ENCODE assay signal across 23 mouse cellular contexts in genomic region chrX:140891796-140892195, GRCm38 (mm10). TPM values are rescaled to one million over a fixed set of nuclear protein-coding genes. Genes with fewer than 3 reads are reported as not detected.
DNase-seq lines count a peak whose midpoint lies in the region; ATAC-seq and TF ChIP-seq lines count a peak whose summit lies in the region.
"Had no signal": no experiment of that assay in that cellular context is flagged by ENCODE, and none has a peak within 500 bp of the region (broad histone marks: within the 10 kb centered on the region; RNA-seq: fewer than 3 reads in every experiment).

No protein-coding gene starts in this region.

- H3K36me3 ChIP-seq in stomach, postnatal 0 days (ENCODE audit: control insufficient read depth, insufficient read depth, low read length) = no peaks in the 10 kb centered on the region
- H3K36me3 ChIP-seq: embryonic facial prominence, embryonic 10.5 days; heart, embryonic 12.5 days; hindbrain, embryonic 10.5 days had no signal

- no peak overlapping the region for H3K4me3 ChIP-seq in stomach, postnatal 0 days (ENCODE audit: low read depth, low read length)
- H3K4me3 ChIP-seq: embryonic facial prominence, embryonic 10.5 days; gastrocnemius, adult 2 months; heart, embryonic 12.5 days; hindbrain, embryonic 10.5 days had no signal

- TF ChIP-seq EP300 in stomach, postnatal 0 days (optimal IDR thresholded peaks at IDR 0.05) = no peak

- no peaks in the 10 kb centered on the region for H3K4me1 ChIP-seq in stomach, postnatal 0 days (replicated peaks; ENCODE audit: control insufficient read depth, insufficient read depth)
- H3K4me1 ChIP-seq: embryonic facial prominence, embryonic 10.5 days; heart, embryonic 12.5 days; hindbrain, embryonic 10.5 days had no signal

- TF ChIP-seq CTCF in stomach, postnatal 0 days (IDR thresholded peaks at IDR 0.05; ENCODE audit: low read depth) = no peak

- ATAC-seq in stomach, postnatal 0 days (ENCODE audit: low FRiP score, low TSS enrichment) = no peak; the same call in 1 of the 2 replicates
- ATAC-seq: forebrain, embryonic 14.5 days had no signal

- H3K27me3 ChIP-seq in stomach, postnatal 0 days (ENCODE audit: control insufficient read depth, insufficient read depth, low read length) = no peaks in the 10 kb centered on the region
- H3K27me3 ChIP-seq: heart, embryonic 12.5 days had no signal

- no peaks in the 10 kb centered on the region for H3K9me3 ChIP-seq in stomach, postnatal 0 days (ENCODE audit: control insufficient read depth, low read length)
- H3K9me3 ChIP-seq: embryonic facial prominence, embryonic 10.5 days; heart, embryonic 12.5 days; hindbrain, embryonic 10.5 days had no signal

- intact Hi-C loops in left cerebral cortex, postnatal 14 days (cut with DNase I) = no loop called here
- intact Hi-C loops in left cerebral cortex, postnatal 4 days (cut with DNase I) = no loop called here
- intact Hi-C loops in left cerebral cortex, postnatal 36 days (cut with DNase I) = no loop called here

- no peak overlapping the region for H3K4me2 ChIP-seq in stomach, postnatal 0 days (replicated peaks; ENCODE audit: low read depth)
- H3K4me2 ChIP-seq: heart, embryonic 12.5 days; hindbrain, embryonic 14.5 days had no signal

- DNase-seq in left cerebral cortex, postnatal 14 days (ENCODE audit: low spot score in 2 of 2) = peak; percentile 5 to 30
- no peak for DNase-seq in left cerebral cortex, postnatal 4 days
- peak; percentile 16 to 33 for DNase-seq in frontal cortex, adult 2 months (ENCODE audit: extremely low spot score in 1 of 2, low spot score in 1 of 2)
- DNase-seq in left cerebral cortex, postnatal 36 days (ENCODE audit: low spot score in 2 of 2) = peak; percentile 5 to 10
- DNase-seq in stomach, postnatal 0 days (ENCODE audit: low spot score) = no peak
- no peak for DNase-seq in neural tube, embryonic 10.5 days (ENCODE audit: extremely low spot score, low spot score)
- no peak for DNase-seq in cerebellum, adult 11-12 months
- DNase-seq: adrenal gland, adult 2 months; adrenal gland, postnatal 25 days; cerebellum, adult 8-10 months; cerebellum, postnatal 25 days; gastrocnemius, adult 2 months; gastrocnemius, postnatal 25 days had no signal

- no peak overlapping the region for H3K9ac ChIP-seq in stomach, postnatal 0 days (ENCODE audit: low read length)
- H3K9ac ChIP-seq: heart, embryonic 12.5 days; hindbrain, embryonic 14.5 days had no signal

- WGBS in stomach, postnatal 0 days = 68% methylated on average over 4 of the region's 4 CpGs

- 0 out of 2 replicates have a peak overlapping the region, but pooled peaks have one; percentile 18 for H3K27ac ChIP-seq in stomach, postnatal 0 days (replicated peaks)
- H3K27ac ChIP-seq: embryonic facial prominence, embryonic 10.5 days; gastrocnemius, adult 2 months; hindbrain, embryonic 10.5 days; hindbrain, embryonic 14.5 days had no signal

RNA-seq across cellular contexts. Expression of gene Vsig1, which starts 15.6 kb away (rescaled TPM):
- total RNA-seq in left cerebral cortex, postnatal 14 days (2021) = not detected
- not detected for total RNA-seq in left cerebral cortex, postnatal 4 days (2021)
- 0.04 and 0.08 TPM in 2 replicates for polyA plus RNA-seq in frontal cortex, adult 2 months (2012; rRNA removed)
- total RNA-seq in left cerebral cortex, postnatal 36 days (2021) = not detected
- 119 and 131 TPM in 2 replicates for polyA plus RNA-seq in stomach, postnatal 0 days (2015; fragmentation: Nextera tagmentation; extraction: Ambion mirVana)
- total RNA-seq: adrenal gland, adult 2 months; adrenal gland, postnatal 25 days; ES-E14; gastrocnemius, adult 2 months; gastrocnemius, postnatal 25 days; granulocyte monocyte progenitor cell, adult 5-6 weeks; heart, adult 8-10 months; heart, postnatal 25 days had no signal
- polyA plus RNA-seq: adrenal gland, adult 2 months; embryonic facial prominence, embryonic 10.5 days; forebrain, embryonic 14.5 days; heart, embryonic 12.5 days; heart, embryonic 16.5 days; hindbrain, embryonic 10.5 days; hindbrain, embryonic 14.5 days had no signal

Comparison
In these comparisons a context has a peak if more than half of its experiments do, and no peak if none do; other contexts are left out.
1. DNase-seq: peak in left cerebral cortex, postnatal 14 days (2 of 2), frontal cortex, adult 2 months (2 of 2) and left cerebral cortex, postnatal 36 days (2 of 2); none in left cerebral cortex, postnatal 4 days (single experiment), stomach, postnatal 0 days (single experiment), neural tube, embryonic 10.5 days (single experiment) and cerebellum, adult 11-12 months (single experiment).